Mouse (Mus musculus): ENCODE measurements around the gene Clstn1. TPM values are rescaled to one million over a fixed set of nuclear protein-coding genes. Genes with fewer than 3 reads are reported as not detected.

Gene Clstn1
- polyA plus RNA-seq, 1 experiment from 2014 or later: 147 TPM

DNA sequence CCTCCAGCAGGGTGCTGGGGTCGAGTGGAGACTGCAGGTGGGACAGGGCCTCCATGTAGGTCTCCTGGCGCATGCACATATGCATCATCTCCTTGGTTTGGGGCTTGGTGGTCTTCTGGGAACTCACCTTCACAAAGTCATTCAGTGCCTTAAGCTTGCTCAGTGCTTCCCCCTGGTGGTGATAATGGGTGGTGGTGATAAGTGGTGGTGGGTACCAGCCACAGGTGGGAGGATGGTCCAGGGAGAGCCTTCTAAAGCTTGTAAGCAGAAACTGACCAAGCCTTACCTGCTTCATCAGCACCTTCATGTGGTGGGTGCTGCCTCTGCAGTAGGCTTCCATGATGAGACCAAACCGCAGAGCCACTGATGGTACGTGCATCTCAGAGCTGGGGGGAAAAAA lies 68.0 kb downstream of the Clstn1 start:
- Histone ChIP-seq H3K4me3 (replicated peaks; ENCODE audit: low read length) (no peak overlapping the region), H3K27me3 (ENCODE audit: control insufficient read depth, insufficient read depth, low read length) (no peaks in the 10 kb centered on the region), H3K36me3 (replicated peaks; ENCODE audit: control insufficient read depth, insufficient read depth) (peaks cover 96% of the 10 kb centered on the region), H3K4me1 (replicated peaks; ENCODE audit: control insufficient read depth, insufficient read depth, low read length) (no peaks in the 10 kb centered on the region), H3K9ac (no peak overlapping the region), H3K9me3 (ENCODE audit: control insufficient read depth, low read length) (no peaks in the 10 kb centered on the region), H3K27ac (no peak overlapping the region), H3K4me2 (replicated peaks) (no peak overlapping the region)
- WGBS: 93% methylated on average over 4 of the region's 4 CpGs
- DNase-seq (ENCODE audit: low spot score) (peak; percentile 35), ATAC-seq (ENCODE audit: low FRiP score) (no peak)

- Histone ChIP-seq H3K4me1 (replicated peaks; ENCODE audit: control insufficient read depth, insufficient read depth, low read length) (no peaks in the 10 kb centered on the region), H3K4me2 (replicated peaks) (no peak overlapping the region), H3K9me3 (ENCODE audit: control insufficient read depth, low read length) (no peaks in the 10 kb centered on the region), H3K27ac (no peak overlapping the region), H3K4me3 (replicated peaks; ENCODE audit: low read length) (no peak overlapping the region), H3K27me3 (ENCODE audit: control insufficient read depth, insufficient read depth, low read length) (no peaks in the 10 kb centered on the region), H3K36me3 (replicated peaks; ENCODE audit: control insufficient read depth, insufficient read depth) (peaks cover 79% of the 10 kb centered on the region), H3K9ac (no peak overlapping the region)
- DNase-seq (ENCODE audit: low spot score): no peak
- 83% methylated on average over 11 of the region's 11 CpGs for WGBS
- ATAC-seq (ENCODE audit: low FRiP score): no peak
Measured at GRCm38 (mm10) chr4:149657858-149658416, 71.7 kb downstream of the Clstn1 start.

- no peak for ATAC-seq (ENCODE audit: low FRiP score)
- WGBS: 70% methylated on average over 25 of the region's 25 CpGs
- peaks cover 62% of the 10 kb centered on the region for H3K36me3 ChIP-seq (replicated peaks; ENCODE audit: control insufficient read depth, insufficient read depth)
- no peak overlapping the region for H3K4me3 ChIP-seq (replicated peaks; ENCODE audit: low read length)
- H3K27me3 ChIP-seq (ENCODE audit: control insufficient read depth, insufficient read depth, low read length): no peaks in the 10 kb centered on the region
- DNase-seq (ENCODE audit: low spot score): no peak
- no peak overlapping the region for H3K4me2 ChIP-seq (replicated peaks)
- no peaks in the 10 kb centered on the region for H3K9me3 ChIP-seq (ENCODE audit: control insufficient read depth, low read length)
- H3K27ac ChIP-seq: no peak overlapping the region
- no peaks in the 10 kb centered on the region for H3K4me1 ChIP-seq (replicated peaks; ENCODE audit: control insufficient read depth, insufficient read depth, low read length)
- no peak overlapping the region for H3K9ac ChIP-seq
Measured at GRCm38 (mm10) chr4:149659495-149660116, 73.3 kb downstream of the Clstn1 start.

DNA sequence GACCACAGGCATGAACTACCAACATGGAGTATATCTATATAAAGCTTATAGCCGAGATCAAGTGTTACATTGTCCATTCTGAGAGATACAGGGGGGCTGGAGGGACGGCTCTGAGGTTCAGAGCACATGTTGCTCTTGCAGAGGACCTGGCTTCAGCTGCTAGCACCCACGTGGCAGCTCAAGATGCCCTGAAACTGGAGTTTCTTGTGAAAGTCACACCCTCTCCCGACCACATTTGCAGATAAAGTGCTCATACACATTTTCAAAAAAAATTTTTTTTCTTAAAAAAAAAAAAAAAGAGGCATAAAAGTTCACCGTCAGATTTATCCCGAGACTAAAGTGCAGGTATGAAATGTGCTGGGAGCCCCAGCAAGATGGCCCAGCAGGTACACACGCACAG lies 74.3 kb downstream of the Clstn1 start:
- Histone ChIP-seq H3K36me3 (replicated peaks; ENCODE audit: control insufficient read depth, insufficient read depth) (peaks cover 54% of the 10 kb centered on the region), H3K4me1 (replicated peaks; ENCODE audit: control insufficient read depth, insufficient read depth, low read length) (no peaks in the 10 kb centered on the region), H3K27ac (no peak overlapping the region), H3K9me3 (ENCODE audit: control insufficient read depth, low read length) (no peaks in the 10 kb centered on the region), H3K9ac (no peak overlapping the region), H3K4me3 (replicated peaks; ENCODE audit: low read length) (no peak overlapping the region), H3K4me2 (replicated peaks) (no peak overlapping the region), H3K27me3 (ENCODE audit: control insufficient read depth, insufficient read depth, low read length) (no peaks in the 10 kb centered on the region)
- 89% methylated on average over 7 of the region's 7 CpGs for WGBS
- ATAC-seq (ENCODE audit: low FRiP score): no peak
- DNase-seq (ENCODE audit: low spot score): no peak

DNA sequence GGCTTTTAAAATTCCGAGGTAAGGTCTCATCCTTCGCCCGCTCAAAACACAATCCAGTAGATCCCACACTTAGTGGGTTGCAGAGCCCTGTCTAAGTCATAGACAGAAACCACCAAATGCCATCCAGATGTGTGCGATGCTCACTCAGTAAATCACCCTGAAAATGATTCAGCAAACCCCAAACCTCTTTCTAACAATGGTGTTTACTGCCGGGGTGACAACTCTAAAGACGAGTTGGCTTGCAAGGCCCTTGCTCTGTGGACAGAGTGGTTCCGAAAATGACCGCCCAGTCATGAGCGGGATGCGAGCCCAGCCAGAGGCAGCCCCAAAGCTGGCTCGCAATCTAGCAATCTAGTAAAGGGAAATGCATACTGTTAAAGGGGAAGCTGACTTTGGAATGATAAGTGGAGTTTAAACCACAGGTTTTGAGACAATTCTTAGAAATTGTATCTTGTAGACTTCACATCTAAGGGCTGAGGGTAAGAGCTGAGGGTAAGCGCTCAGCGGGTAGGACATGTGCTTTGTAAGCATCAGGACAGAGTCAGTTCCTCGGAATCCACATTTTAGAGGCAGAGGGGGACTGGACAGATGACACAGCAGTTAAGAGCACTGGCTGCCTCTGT lies 75.8 kb downstream of the Clstn1 start:
- DNase-seq (ENCODE audit: low spot score): no peak
- Histone ChIP-seq H3K9me3 (ENCODE audit: control insufficient read depth, low read length) (no peaks in the 10 kb centered on the region), H3K4me3 (replicated peaks; ENCODE audit: low read length) (no peak overlapping the region), H3K4me2 (replicated peaks) (no peak overlapping the region), H3K36me3 (replicated peaks; ENCODE audit: control insufficient read depth, insufficient read depth) (peaks cover 39% of the 10 kb centered on the region), H3K27ac (no peak overlapping the region), H3K4me1 (replicated peaks; ENCODE audit: control insufficient read depth, insufficient read depth, low read length) (no peaks in the 10 kb centered on the region), H3K9ac (no peak overlapping the region), H3K27me3 (ENCODE audit: control insufficient read depth, insufficient read depth, low read length) (no peaks in the 10 kb centered on the region)
- WGBS: 91% methylated on average over 14 of the region's 14 CpGs
- ATAC-seq (ENCODE audit: low FRiP score): no peak

GRCm38 (mm10) chr4:149663849-149664503 lies 77.7 kb downstream of the Clstn1 start:
- DNase-seq (ENCODE audit: low spot score) (no peak), ATAC-seq (ENCODE audit: low FRiP score) (no peak)
- H3K36me3 ChIP-seq (replicated peaks; ENCODE audit: control insufficient read depth, insufficient read depth): peaks cover 23% of the 10 kb centered on the region
- H3K27me3 ChIP-seq (ENCODE audit: control insufficient read depth, insufficient read depth, low read length): no peaks in the 10 kb centered on the region
- no peaks in the 10 kb centered on the region for H3K4me1 ChIP-seq (replicated peaks; ENCODE audit: control insufficient read depth, insufficient read depth, low read length)
- H3K27ac ChIP-seq: no peak overlapping the region
- H3K4me2 ChIP-seq (replicated peaks): no peak overlapping the region
- H3K4me3 ChIP-seq (replicated peaks; ENCODE audit: low read length): no peak overlapping the region
- WGBS: 88% methylated on average over 7 of the region's 7 CpGs
- H3K9ac ChIP-seq: no peak overlapping the region
- H3K9me3 ChIP-seq (ENCODE audit: control insufficient read depth, low read length): no peaks in the 10 kb centered on the region

DNA sequence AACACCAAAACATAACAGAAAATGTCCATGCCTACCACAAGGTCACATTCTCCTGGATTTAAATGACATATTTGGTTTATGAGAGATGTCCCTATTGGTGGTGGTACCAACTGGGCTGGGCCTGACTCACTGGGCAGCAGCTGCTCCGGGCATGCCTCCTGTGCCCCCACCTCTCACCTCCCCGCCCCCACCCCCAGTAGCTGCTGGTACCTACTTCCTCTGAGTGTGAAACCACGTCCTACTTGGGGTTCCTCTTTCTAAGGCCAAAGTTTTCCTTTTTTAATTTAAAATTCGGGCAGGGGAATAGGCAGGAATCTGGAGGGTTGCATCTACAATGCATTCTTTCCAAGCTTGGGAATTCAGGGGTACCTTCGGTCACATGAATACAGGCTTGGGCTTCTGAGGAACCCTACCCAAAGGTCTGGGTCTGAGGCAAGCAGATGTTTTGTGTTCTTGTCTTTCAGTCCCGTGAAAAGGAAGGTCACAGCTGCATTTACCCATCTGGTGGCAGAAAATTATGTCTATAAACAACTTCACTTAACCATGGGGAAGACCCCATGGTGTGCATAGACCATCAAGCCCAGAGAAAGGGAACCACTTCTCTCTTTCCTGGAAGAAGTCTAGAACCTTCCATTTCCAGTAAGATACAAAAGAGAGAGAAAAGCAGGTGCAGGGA lies 78.9 kb downstream of the Clstn1 start:
- no peak overlapping the region for H3K27ac ChIP-seq

DNA sequence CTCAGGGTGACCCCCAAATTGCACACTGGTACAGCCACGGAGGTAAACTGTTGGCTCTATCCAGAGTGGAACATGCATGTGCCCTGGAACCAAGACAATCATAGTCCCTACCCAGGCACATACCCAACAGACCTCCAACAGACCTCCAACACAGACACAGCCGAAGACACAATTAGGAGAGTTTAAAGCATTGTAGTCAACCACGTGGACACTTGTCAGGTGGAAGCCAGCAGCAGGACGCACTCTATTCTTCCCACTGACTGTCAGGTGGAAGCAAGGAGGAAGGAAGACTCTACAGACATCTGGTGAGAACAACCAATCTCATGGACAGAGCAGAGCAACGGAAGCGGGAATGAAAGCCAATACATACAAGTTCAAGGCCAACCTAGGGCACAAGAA lies 79.4 kb downstream of the Clstn1 start:
- WGBS: 91% methylated on average over 6 of the region's 6 CpGs
- no peak overlapping the region for H3K27ac ChIP-seq
- H3K4me1 ChIP-seq (replicated peaks; ENCODE audit: control insufficient read depth, insufficient read depth, low read length): no peaks in the 10 kb centered on the region
- no peak overlapping the region for H3K4me2 ChIP-seq (replicated peaks)
- H3K36me3 ChIP-seq (replicated peaks; ENCODE audit: control insufficient read depth, insufficient read depth): peaks cover 17% of the 10 kb centered on the region
- ATAC-seq (ENCODE audit: low FRiP score): no peak
- no peaks in the 10 kb centered on the region for H3K27me3 ChIP-seq (ENCODE audit: control insufficient read depth, insufficient read depth, low read length)
- DNase-seq (ENCODE audit: low spot score): no peak
- no peaks in the 10 kb centered on the region for H3K9me3 ChIP-seq (ENCODE audit: control insufficient read depth, low read length)
- H3K9ac ChIP-seq: no peak overlapping the region
- H3K4me3 ChIP-seq (replicated peaks; ENCODE audit: low read length): no peak overlapping the region

More for the DNA sequence above, 78.9 kb downstream of the Clstn1 start:
- no peaks in the 10 kb centered on the region for H3K4me1 ChIP-seq (replicated peaks; ENCODE audit: control insufficient read depth, insufficient read depth, low read length)
- 82% methylated on average over 6 of the region's 6 CpGs for WGBS
- no peak for DNase-seq (ENCODE audit: low spot score)
- H3K36me3 ChIP-seq (replicated peaks; ENCODE audit: control insufficient read depth, insufficient read depth): peaks cover 17% of the 10 kb centered on the region
- H3K27me3 ChIP-seq (ENCODE audit: control insufficient read depth, insufficient read depth, low read length): no peaks in the 10 kb centered on the region
- no peaks in the 10 kb centered on the region for H3K9me3 ChIP-seq (ENCODE audit: control insufficient read depth, low read length)
- no peak overlapping the region for H3K4me2 ChIP-seq (replicated peaks)
- no peak overlapping the region for H3K4me3 ChIP-seq (replicated peaks; ENCODE audit: low read length)
- no peak overlapping the region for H3K9ac ChIP-seq
- no peak for ATAC-seq (ENCODE audit: low FRiP score)

GRCm38 (mm10) chr4:149671175-149671574 lies 84.9 kb downstream of the Clstn1 start:
- H3K4me1 ChIP-seq (replicated peaks; ENCODE audit: control insufficient read depth, insufficient read depth, low read length): 0 out of 2 replicates have a peak, but pooled peaks cover 10% of the 10 kb centered on the region
- DNase-seq (ENCODE audit: low spot score): no peak
- H3K27ac ChIP-seq: no peak overlapping the region
- no peak overlapping the region for H3K4me3 ChIP-seq (replicated peaks; ENCODE audit: low read length)
- peaks cover 25% of the 10 kb centered on the region for H3K36me3 ChIP-seq (replicated peaks; ENCODE audit: control insufficient read depth, insufficient read depth)
- no peaks in the 10 kb centered on the region for H3K27me3 ChIP-seq (ENCODE audit: control insufficient read depth, insufficient read depth, low read length)
- 98% methylated on average over 6 of the region's 6 CpGs for whole genome bisulfite sequencing
- H3K4me2 ChIP-seq (replicated peaks): no peak overlapping the region
- no peak overlapping the region for H3K9ac ChIP-seq
- no peak for ATAC-seq (ENCODE audit: low FRiP score)
- no peaks in the 10 kb centered on the region for H3K9me3 ChIP-seq (ENCODE audit: control insufficient read depth, low read length)
